Mouse (Mus musculus) embryonic fibroblast, embryonic 13.5 days (primary cell): ENCODE measurements around the gene Mpp1.

Experiments used
- CTCF ChIP-seq: IDR thresholded peaks from 2 replicates; pipeline ENCODE4 v1.5.1; 2011; ENCODE audit warnings: mild to moderate bottlenecking, control low read depth, low read length, moderate library complexity, borderline replicate concordance; ENCODE audit not compliant: insufficient read depth
- POLR2A ChIP-seq: IDR thresholded peaks from 2 replicates; pipeline ENCODE4 v1.6.1; 2011; ENCODE audit warnings: low read depth, mild to moderate bottlenecking, control low read depth, low read length, moderate library complexity

GRCm38 (mm10) chrX:75129474-75129873, 1.3 kb downstream of the Mpp1 start:
- TF ChIP-seq CTCF (no peak), POLR2A (no peak)
